11 mouse cellular contexts compared by ENCODE assay signal in genomic region chr5:74261016-74261415, GRCm38 (mm10).
A peak's percentile ranks its signal among the peaks of the same experiment; 100 is the strongest.
DNase-seq lines count a peak whose midpoint lies in the region; ATAC-seq and TF ChIP-seq lines count a peak whose summit lies in the region.
"Had no signal": no experiment of that assay in that cellular context is flagged by ENCODE, and none has a peak within 500 bp of the region (broad histone marks: within the 10 kb centered on the region; RNA-seq: fewer than 3 reads in every experiment).

No protein-coding gene starts in this region.

- TF ChIP-seq POLR2A in spleen, adult 2 months (IDR thresholded peaks at IDR 0.05; ENCODE audit: low read depth, low read length), result no peak

- H3K36me3 ChIP-seq in heart, embryonic 11.5 days (ENCODE audit: control insufficient read depth, insufficient read depth, low read length), result no peaks in the 10 kb centered on the region
- no peaks in the 10 kb centered on the region for H3K36me3 ChIP-seq in spleen, adult 2 months (ENCODE audit: control insufficient read depth, insufficient read depth, low read length)
- H3K36me3 ChIP-seq in limb, embryonic 13.5 days, result no peaks in the 10 kb centered on the region
- H3K36me3 ChIP-seq: liver, embryonic 15.5 days had no signal

- no peak for DNase-seq in heart, postnatal 36 days
- no peak for DNase-seq in spleen, adult 2 months (ENCODE audit: low read depth in 1 of 2, low spot score in 2 of 2)
- no peak for DNase-seq in spleen, postnatal 36 days (ENCODE audit: low spot score in 2 of 2)
- peak; percentile 61 for DNase-seq in thymus, postnatal 4 days
- DNase-seq in adrenal gland, postnatal 4 days (ENCODE audit: low spot score in 2 of 2), result no peak
- no peak for DNase-seq in gastrocnemius, adult 18-20 months (ENCODE audit: low spot score)
- DNase-seq: adrenal gland, postnatal 36 days; kidney, adult 8-10 months had no signal

- 72% methylated on average over 6 of the region's 6 CpGs for WGBS in heart, embryonic 11.5 days (ENCODE audit: insufficient replicate concordance)
- 45% methylated on average over 6 of the region's 6 CpGs for WGBS in spleen, adult 2 months
- 41% methylated on average over 6 of the region's 6 CpGs for WGBS in limb, embryonic 13.5 days

- no peak overlapping the region for H3K9ac ChIP-seq in heart, embryonic 11.5 days (ENCODE audit: low read depth, low read length)
- H3K9ac ChIP-seq in limb, embryonic 13.5 days, result no peak overlapping the region
- H3K9ac ChIP-seq: liver, embryonic 15.5 days had no signal

- intact Hi-C loops in heart, postnatal 36 days (cut with DNase I), result loop anchor here (5.0 kb wide), 1 partner anchor 64 kb away; the partner anchor contains the start of gene Rasl11b

- H3K4me3 ChIP-seq in heart, embryonic 11.5 days (ENCODE audit: low read depth, low read length), result no peak overlapping the region
- H3K4me3 ChIP-seq in spleen, adult 2 months (ENCODE audit: extremely low read depth, insufficient read depth, insufficient read length), result no peak overlapping the region
- no peak overlapping the region for H3K4me3 ChIP-seq in limb, embryonic 13.5 days
- H3K4me3 ChIP-seq: liver, embryonic 15.5 days had no signal

- no peak overlapping the region for H3K4me2 ChIP-seq in heart, embryonic 11.5 days
- no peak overlapping the region for H3K4me2 ChIP-seq in limb, embryonic 13.5 days (replicated peaks)

- H3K27ac ChIP-seq in heart, embryonic 11.5 days (ENCODE audit: low read depth, low read length), result peak overlapping the region; percentile 82; the same call in 1 of the 2 replicates
- H3K27ac ChIP-seq in spleen, adult 2 months (ENCODE audit: insufficient read depth, low read length), result peak overlapping the region; percentile 20; the same call in 1 of the 2 replicates
- H3K27ac ChIP-seq in limb, embryonic 13.5 days, result peak overlapping the region; percentile 48; the same call in 1 of the 2 replicates
- H3K27ac ChIP-seq: liver, embryonic 15.5 days had no signal

- TF ChIP-seq CTCF in spleen, adult 2 months (IDR thresholded peaks at IDR 0.05; ENCODE audit: extremely low read depth, insufficient read depth, insufficient read length, insufficient replicate concordance), result no peak

- H3K4me1 ChIP-seq in heart, embryonic 11.5 days (ENCODE audit: control insufficient read depth, insufficient read depth, low read length), result peaks cover 34% of the 10 kb centered on the region
- peaks cover 7% of the 10 kb centered on the region; the same call in 1 of the 2 replicates for H3K4me1 ChIP-seq in spleen, adult 2 months (ENCODE audit: control insufficient read depth, insufficient read depth, insufficient read length)
- peaks cover 47% of the 10 kb centered on the region for H3K4me1 ChIP-seq in limb, embryonic 13.5 days

- no peak for ATAC-seq in heart, embryonic 11.5 days (replicated peaks; ENCODE audit: insufficient number of reproducible peaks, low FRiP score, low TSS enrichment)
- 0 out of 2 replicates have a peak, but pooled peaks have one; percentile 21 for ATAC-seq in limb, embryonic 13.5 days (ENCODE audit: low FRiP score, low read depth)

- H3K9me3 ChIP-seq in heart, embryonic 11.5 days (replicated peaks; ENCODE audit: control insufficient read depth, low read length), result no peaks in the 10 kb centered on the region
- no peaks in the 10 kb centered on the region for H3K9me3 ChIP-seq in limb, embryonic 13.5 days
- H3K9me3 ChIP-seq: liver, embryonic 15.5 days had no signal

- no peaks in the 10 kb centered on the region for H3K27me3 ChIP-seq in heart, embryonic 11.5 days (ENCODE audit: control insufficient read depth, insufficient read depth, low read length)
- H3K27me3 ChIP-seq in spleen, adult 2 months (ENCODE audit: control insufficient read depth, insufficient read depth, low read length), result no peaks in the 10 kb centered on the region
- no peaks in the 10 kb centered on the region for H3K27me3 ChIP-seq in limb, embryonic 13.5 days
- H3K27me3 ChIP-seq: liver, embryonic 15.5 days had no signal

Comparison
In these comparisons a context has a peak if more than half of its experiments do, and no peak if none do; other contexts are left out.
1. H3K27ac ChIP-seq: peak in every context shown above with its lines; median percentile 82 in heart, embryonic 11.5 days; 48 in limb, embryonic 13.5 days; 20 in spleen, adult 2 months.